Mouse (Mus musculus): ENCODE measurements around the gene Nat14. TPM values are rescaled to one million over a fixed set of nuclear protein-coding genes. Genes with fewer than 3 reads are reported as not detected.
A peak's percentile ranks its signal among the peaks of the same experiment; 100 is the strongest.

The Nat14 gene
- polyA plus RNA-seq, 1 experiment from 2014 or later, result 3.1 TPM

DNA sequence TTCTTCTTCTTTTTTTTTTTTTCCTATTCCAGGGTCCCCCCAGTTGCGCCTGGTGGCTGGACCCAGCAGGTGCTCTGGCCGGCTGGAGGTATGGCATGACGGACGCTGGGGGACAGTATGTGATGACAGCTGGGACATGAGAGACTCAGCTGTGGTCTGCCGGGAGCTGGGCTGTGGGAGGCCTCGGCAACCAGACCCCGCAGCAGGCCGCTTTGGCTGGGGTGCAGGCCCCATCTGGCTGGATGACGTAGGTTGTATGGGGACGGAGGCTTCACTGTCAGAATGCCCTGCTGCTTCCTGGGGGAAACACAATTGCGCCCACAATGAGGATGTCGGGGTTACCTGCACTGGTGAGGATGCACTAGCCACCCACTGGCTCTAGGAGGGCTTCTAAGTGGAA is 11.3 kb downstream of the Nat14 start:
- Histone ChIP-seq H3K4me3 (ENCODE audit: low read length) (no peak overlapping the region), H3K4me1 (ENCODE audit: control insufficient read depth, insufficient read depth, low read length) (0 out of 2 replicates have a peak, but pooled peaks cover 3% of the 10 kb centered on the region), H3K36me3 (ENCODE audit: control insufficient read depth, insufficient read depth, low read length) (no peaks in the 10 kb centered on the region), H3K27ac (ENCODE audit: low read depth, low read length) (no peak overlapping the region), H3K27me3 (ENCODE audit: control insufficient read depth, insufficient read depth, low read length) (no peaks in the 10 kb centered on the region), H3K4me2 (replicated peaks; ENCODE audit: low read depth, low read length) (no peak overlapping the region), H3K9ac (ENCODE audit: low read depth, low read length) (no peak overlapping the region), H3K9me3 (ENCODE audit: control insufficient read depth, low read length) (no peaks in the 10 kb centered on the region)
- ATAC-seq (ENCODE audit: low FRiP score, low TSS enrichment), result no peak
- WGBS, result 84% methylated on average over 12 of the region's 12 CpGs

DNA sequence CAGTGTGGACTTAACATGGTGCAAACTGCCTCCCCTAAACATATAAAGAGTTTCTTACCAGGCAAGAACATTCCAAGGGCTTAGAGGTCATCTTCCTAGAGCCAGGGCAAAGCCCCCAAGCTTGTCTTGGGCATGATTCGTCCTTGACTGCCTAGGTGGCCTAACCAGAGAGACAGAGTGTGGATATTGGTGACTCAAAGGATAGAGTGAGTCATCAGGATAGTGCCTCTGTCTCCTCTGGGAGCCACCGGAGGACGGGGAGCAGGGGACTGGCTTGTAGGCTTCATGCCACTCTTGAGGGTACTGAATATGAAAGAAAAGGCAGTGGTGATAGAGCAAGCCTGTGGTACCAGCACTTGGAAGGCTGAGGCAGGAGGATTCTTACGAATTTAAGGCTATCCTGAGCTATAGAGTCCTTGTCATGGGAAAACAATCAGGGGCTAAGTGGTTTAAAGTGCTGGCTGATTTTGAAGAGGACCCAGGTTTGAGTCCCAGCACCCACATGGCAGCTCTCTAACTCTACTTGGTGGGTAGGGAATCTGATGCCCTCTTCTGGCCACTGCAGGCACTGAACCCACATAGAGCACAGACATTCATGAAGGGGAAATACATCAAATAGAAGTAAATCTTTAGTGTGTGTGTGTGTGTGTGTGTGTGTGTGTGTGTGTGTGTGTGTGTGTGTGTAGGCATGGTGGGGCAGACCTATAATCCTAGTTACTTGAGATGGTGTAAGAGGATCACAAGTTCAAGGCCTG is 12.5 kb downstream of the Nat14 start:
- H3K9ac ChIP-seq (ENCODE audit: low read depth, low read length), result no peak overlapping the region
- H3K9me3 ChIP-seq (ENCODE audit: control insufficient read depth, low read length), result no peaks in the 10 kb centered on the region
- no peaks in the 10 kb centered on the region for H3K36me3 ChIP-seq (ENCODE audit: control insufficient read depth, insufficient read depth, low read length)
- WGBS, result 80% methylated on average over 4 of the region's 4 CpGs
- H3K27ac ChIP-seq (ENCODE audit: low read depth, low read length), result no peak overlapping the region
- no peaks in the 10 kb centered on the region for H3K27me3 ChIP-seq (ENCODE audit: control insufficient read depth, insufficient read depth, low read length)
- no peak overlapping the region for H3K4me3 ChIP-seq (ENCODE audit: low read length)
- no peaks in the 10 kb centered on the region for H3K4me1 ChIP-seq (ENCODE audit: control insufficient read depth, insufficient read depth, low read length)
- H3K4me2 ChIP-seq (replicated peaks; ENCODE audit: low read depth, low read length), result no peak overlapping the region
- no peak for ATAC-seq (ENCODE audit: low FRiP score, low TSS enrichment)

DNA sequence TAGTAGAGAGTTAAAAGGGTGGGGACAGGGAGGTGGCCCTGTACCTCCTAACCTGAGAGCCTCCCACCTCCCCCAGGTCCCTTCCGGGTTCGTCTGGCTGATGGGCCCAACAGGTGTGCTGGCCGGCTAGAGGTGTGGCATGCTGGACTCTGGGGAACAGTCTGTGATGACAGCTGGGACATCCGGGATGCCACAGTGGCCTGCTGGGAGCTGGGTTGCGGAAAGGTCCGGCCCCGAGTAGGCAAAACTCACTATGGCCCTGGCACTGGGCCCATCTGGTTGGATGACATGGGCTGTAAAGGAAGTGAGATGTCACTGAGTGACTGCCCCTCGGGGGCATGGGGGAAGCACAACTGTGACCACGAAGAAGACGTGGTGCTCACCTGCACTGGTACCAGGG is 15.0 kb downstream of the Nat14 start:
- H3K4me1 ChIP-seq (ENCODE audit: control insufficient read depth, insufficient read depth, low read length), result no peaks in the 10 kb centered on the region
- ATAC-seq (ENCODE audit: low FRiP score, low TSS enrichment), result no peak
- WGBS, result 79% methylated on average over 10 of the region's 10 CpGs

DNA sequence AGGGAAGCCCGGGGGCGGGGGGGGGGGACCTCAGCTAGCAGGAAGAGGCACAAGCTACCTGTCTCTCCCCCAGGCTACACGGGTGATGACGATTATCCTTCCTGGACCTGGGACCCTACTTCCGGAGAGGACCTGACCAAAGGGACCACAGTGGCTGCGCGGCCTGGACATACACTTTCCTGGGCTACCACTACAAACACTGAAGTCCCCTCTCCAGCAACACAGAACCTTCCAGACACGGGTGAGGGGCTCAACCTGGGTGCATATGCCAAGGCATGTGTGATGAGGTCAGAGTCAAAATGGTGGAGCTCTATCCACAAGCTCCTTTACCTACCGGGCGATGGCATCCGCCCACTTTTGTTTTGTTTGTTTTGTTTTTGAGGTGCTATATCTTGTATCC is 15.6 kb downstream of the Nat14 start:
- H3K4me2 ChIP-seq (replicated peaks; ENCODE audit: low read depth, low read length), result no peak overlapping the region
- H3K4me1 ChIP-seq (ENCODE audit: control insufficient read depth, insufficient read depth, low read length), result no peaks in the 10 kb centered on the region
- H3K9me3 ChIP-seq (ENCODE audit: control insufficient read depth, low read length), result no peaks in the 10 kb centered on the region
- H3K27ac ChIP-seq (ENCODE audit: low read depth, low read length), result no peak overlapping the region
- no peak overlapping the region for H3K4me3 ChIP-seq (ENCODE audit: low read length)
- no peak for ATAC-seq (ENCODE audit: low FRiP score, low TSS enrichment)
- H3K36me3 ChIP-seq (ENCODE audit: control insufficient read depth, insufficient read depth, low read length), result no peaks in the 10 kb centered on the region
- WGBS, result 65% methylated on average over 10 of the region's 11 CpGs
- H3K9ac ChIP-seq (ENCODE audit: low read depth, low read length), result no peak overlapping the region
- no peaks in the 10 kb centered on the region for H3K27me3 ChIP-seq (ENCODE audit: control insufficient read depth, insufficient read depth, low read length)

More for the DNA sequence above, 15.0 kb downstream of the Nat14 start:
- Histone ChIP-seq H3K4me3 (ENCODE audit: low read length) (no peak overlapping the region), H3K9me3 (ENCODE audit: control insufficient read depth, low read length) (no peaks in the 10 kb centered on the region), H3K27ac (ENCODE audit: low read depth, low read length) (no peak overlapping the region), H3K27me3 (ENCODE audit: control insufficient read depth, insufficient read depth, low read length) (no peaks in the 10 kb centered on the region), H3K36me3 (ENCODE audit: control insufficient read depth, insufficient read depth, low read length) (no peaks in the 10 kb centered on the region), H3K9ac (ENCODE audit: low read depth, low read length) (no peak overlapping the region), H3K4me2 (replicated peaks; ENCODE audit: low read depth, low read length) (no peak overlapping the region)

DNA sequence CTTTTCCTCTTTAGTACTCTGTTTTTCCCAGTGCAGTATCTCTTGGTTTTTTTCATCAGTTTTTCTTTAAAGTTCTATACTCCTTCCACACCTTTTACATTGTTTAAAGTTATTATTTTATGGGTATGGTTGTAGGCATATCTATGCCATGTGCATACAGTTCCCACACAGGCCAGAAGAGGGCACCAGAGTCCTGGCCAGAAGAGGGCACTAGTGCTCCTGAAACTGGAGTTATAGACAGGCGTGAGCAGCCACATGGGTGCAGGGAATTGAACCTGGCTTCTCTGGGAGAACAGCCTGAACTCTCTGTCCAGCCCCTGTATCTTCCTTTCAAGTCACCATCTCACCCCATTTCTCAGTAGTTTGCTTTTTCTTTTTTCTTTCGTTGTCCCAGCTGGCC is 16.6 kb downstream of the Nat14 start:
- no peak for ATAC-seq (ENCODE audit: low FRiP score, low TSS enrichment)
- Histone ChIP-seq H3K9ac (ENCODE audit: low read depth, low read length) (no peak overlapping the region), H3K27ac (ENCODE audit: low read depth, low read length) (no peak overlapping the region), H3K36me3 (ENCODE audit: control insufficient read depth, insufficient read depth, low read length) (no peaks in the 10 kb centered on the region), H3K4me3 (ENCODE audit: low read length) (no peak overlapping the region), H3K27me3 (ENCODE audit: control insufficient read depth, insufficient read depth, low read length) (no peaks in the 10 kb centered on the region), H3K4me2 (replicated peaks; ENCODE audit: low read depth, low read length) (no peak overlapping the region), H3K9me3 (ENCODE audit: control insufficient read depth, low read length) (no peaks in the 10 kb centered on the region), H3K4me1 (ENCODE audit: control insufficient read depth, insufficient read depth, low read length) (no peaks in the 10 kb centered on the region)
- WGBS, result 49% methylated on average over 2 of the region's 2 CpGs

DNA sequence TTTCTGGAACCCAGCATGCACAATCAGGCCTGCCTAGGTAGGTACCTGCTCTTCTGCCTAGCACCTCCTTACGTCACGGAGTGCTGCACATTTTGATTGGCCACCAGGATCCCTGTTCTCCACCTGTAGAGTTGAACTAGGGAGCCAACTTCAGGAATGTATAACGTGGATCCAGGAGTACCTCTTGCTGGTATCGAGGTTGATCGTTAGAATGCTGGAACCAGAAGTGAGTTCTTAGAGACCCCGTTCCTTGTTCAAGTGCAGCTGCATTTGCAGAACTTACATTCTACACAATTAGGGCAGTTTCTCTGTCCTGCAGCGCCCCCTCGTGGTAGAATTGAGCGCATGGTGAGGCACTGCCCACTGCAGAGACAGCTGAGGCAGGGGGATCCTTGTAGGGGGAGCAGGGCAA is 18.2 kb downstream of the Nat14 start:
- Histone ChIP-seq H3K4me3 (ENCODE audit: low read length) (no peak overlapping the region), H3K36me3 (ENCODE audit: control insufficient read depth, insufficient read depth, low read length) (no peaks in the 10 kb centered on the region), H3K27me3 (ENCODE audit: control insufficient read depth, insufficient read depth, low read length) (no peaks in the 10 kb centered on the region), H3K9ac (ENCODE audit: low read depth, low read length) (no peak overlapping the region), H3K27ac (ENCODE audit: low read depth, low read length) (no peak overlapping the region), H3K4me2 (replicated peaks; ENCODE audit: low read depth, low read length) (no peak overlapping the region), H3K4me1 (ENCODE audit: control insufficient read depth, insufficient read depth, low read length) (no peaks in the 10 kb centered on the region), H3K9me3 (ENCODE audit: control insufficient read depth, low read length) (no peaks in the 10 kb centered on the region)
- 16% methylated on average over 9 of the region's 9 CpGs for WGBS
- ATAC-seq (ENCODE audit: low FRiP score, low TSS enrichment), result no peak; the same call in 1 of the 2 replicates

DNA sequence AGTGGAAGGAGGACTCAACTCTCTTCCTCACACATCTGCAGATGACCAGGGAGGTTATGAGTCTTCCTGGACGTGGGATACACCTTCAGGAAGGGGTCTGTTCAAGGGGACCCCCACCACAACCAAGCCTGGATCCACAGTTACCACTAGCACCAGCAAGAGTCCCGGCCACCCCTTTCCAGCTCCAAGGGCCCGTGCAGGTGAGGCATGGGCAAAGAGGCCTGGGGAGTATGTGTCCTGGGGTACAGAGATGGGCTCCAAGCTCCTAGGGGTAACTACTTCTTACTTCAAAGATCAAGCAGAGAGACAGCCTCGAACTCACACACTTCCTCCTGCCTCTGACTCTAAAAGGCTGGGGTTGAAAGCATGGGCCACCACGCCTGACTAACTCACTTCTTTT is 20.8 kb downstream of the Nat14 start:
- no peak for ATAC-seq (ENCODE audit: low FRiP score, low TSS enrichment)
- H3K9ac ChIP-seq (ENCODE audit: low read depth, low read length), result no peak overlapping the region
- 55% methylated on average over 5 of the region's 5 CpGs for WGBS
- H3K9me3 ChIP-seq (ENCODE audit: control insufficient read depth, low read length), result no peaks in the 10 kb centered on the region
- H3K27ac ChIP-seq (ENCODE audit: low read depth, low read length), result no peak overlapping the region
- H3K4me1 ChIP-seq (ENCODE audit: control insufficient read depth, insufficient read depth, low read length), result no peaks in the 10 kb centered on the region
- H3K4me2 ChIP-seq (replicated peaks; ENCODE audit: low read depth, low read length), result no peak overlapping the region
- no peak overlapping the region for H3K4me3 ChIP-seq (ENCODE audit: low read length)
- no peaks in the 10 kb centered on the region for H3K36me3 ChIP-seq (ENCODE audit: control insufficient read depth, insufficient read depth, low read length)
- H3K27me3 ChIP-seq (ENCODE audit: control insufficient read depth, insufficient read depth, low read length), result no peaks in the 10 kb centered on the region

DNA sequence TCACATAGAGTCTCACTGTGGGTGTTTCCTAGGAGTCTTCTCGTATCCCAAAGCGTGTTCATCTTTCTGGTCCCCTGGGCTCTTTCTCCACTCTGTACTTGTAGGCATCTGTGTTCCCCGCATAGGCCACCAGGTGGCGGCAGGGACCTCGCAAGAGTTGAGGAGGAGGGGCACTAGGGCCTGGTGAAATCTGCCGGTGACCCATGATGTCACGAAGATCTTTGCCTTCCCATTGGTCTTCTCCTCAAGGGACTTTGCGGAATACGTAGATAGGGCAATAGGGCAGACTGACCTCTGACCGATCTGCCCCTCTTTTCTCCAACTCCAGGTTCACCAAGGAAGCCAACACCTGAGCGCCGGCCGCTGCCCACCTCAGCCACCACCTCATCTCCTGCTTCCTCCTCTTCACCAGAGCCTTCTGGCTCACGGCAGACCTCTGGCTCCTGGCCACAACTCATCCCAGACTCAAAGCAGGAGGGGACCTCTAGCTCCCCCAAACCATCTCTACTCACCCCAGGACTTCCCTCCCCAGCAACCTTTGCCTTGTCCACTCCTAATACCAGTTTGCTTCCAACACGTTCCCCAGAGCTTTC is 21.5 kb downstream of the Nat14 start:
- no peaks in the 10 kb centered on the region for H3K27me3 ChIP-seq (ENCODE audit: control insufficient read depth, insufficient read depth, low read length)
- WGBS, result 19% methylated on average over 15 of the region's 15 CpGs
- no peaks in the 10 kb centered on the region for H3K36me3 ChIP-seq (ENCODE audit: control insufficient read depth, insufficient read depth, low read length)
- peak overlapping the region; percentile 17 for H3K4me3 ChIP-seq (ENCODE audit: low read length)
- no peak overlapping the region for H3K27ac ChIP-seq (ENCODE audit: low read depth, low read length)
- H3K4me1 ChIP-seq (ENCODE audit: control insufficient read depth, insufficient read depth, low read length), result no peaks in the 10 kb centered on the region
- ATAC-seq (ENCODE audit: low FRiP score, low TSS enrichment), result peak; percentile 85
- no peak overlapping the region for H3K9ac ChIP-seq (ENCODE audit: low read depth, low read length)
- H3K4me2 ChIP-seq (replicated peaks; ENCODE audit: low read depth, low read length), result peak overlapping the region; percentile 41
- no peaks in the 10 kb centered on the region for H3K9me3 ChIP-seq (ENCODE audit: control insufficient read depth, low read length)

DNA sequence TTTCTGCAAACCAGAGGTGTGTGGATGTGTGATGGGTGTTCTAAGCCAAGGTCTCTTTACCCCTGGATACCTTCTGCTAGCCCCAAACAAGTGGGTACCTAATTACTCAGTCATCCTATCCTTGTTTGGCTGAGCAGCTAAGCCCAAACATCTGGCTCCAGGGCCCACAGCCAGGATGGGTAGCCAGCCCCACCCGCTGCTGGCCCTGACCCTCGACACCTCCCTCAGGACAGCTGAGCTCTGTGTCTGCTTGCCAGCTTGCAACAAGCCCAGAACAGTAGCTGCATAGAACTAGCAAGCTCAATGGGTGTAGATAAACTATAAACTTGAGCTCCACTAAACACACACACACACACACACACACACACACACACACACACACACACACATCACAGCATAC is 26.0 kb downstream of the Nat14 start:
- Histone ChIP-seq H3K4me2 (replicated peaks; ENCODE audit: low read depth, low read length) (no peak overlapping the region), H3K9me3 (ENCODE audit: control insufficient read depth, low read length) (no peaks in the 10 kb centered on the region), H3K4me3 (ENCODE audit: low read length) (no peak overlapping the region), H3K36me3 (ENCODE audit: control insufficient read depth, insufficient read depth, low read length) (no peaks in the 10 kb centered on the region), H3K27me3 (ENCODE audit: control insufficient read depth, insufficient read depth, low read length) (no peaks in the 10 kb centered on the region), H3K27ac (ENCODE audit: low read depth, low read length) (no peak overlapping the region), H3K4me1 (ENCODE audit: control insufficient read depth, insufficient read depth, low read length) (no peaks in the 10 kb centered on the region), H3K9ac (ENCODE audit: low read depth, low read length) (no peak overlapping the region)
- ATAC-seq (ENCODE audit: low FRiP score, low TSS enrichment), result no peak
- WGBS, result 46% methylated on average over 2 of the region's 2 CpGs
